Mouse (Mus musculus): ENCODE data around the gene Ubap1. TPM values are rescaled to one million over a fixed set of nuclear protein-coding genes. Genes with fewer than 3 reads are reported as not detected.

Gene Ubap1
- 28.3 and 28.5 TPM in 2 replicates for polyA plus RNA-seq (2016; fragmentation: Nextera tagmentation; extraction: Ambion mirVana)

DNA sequence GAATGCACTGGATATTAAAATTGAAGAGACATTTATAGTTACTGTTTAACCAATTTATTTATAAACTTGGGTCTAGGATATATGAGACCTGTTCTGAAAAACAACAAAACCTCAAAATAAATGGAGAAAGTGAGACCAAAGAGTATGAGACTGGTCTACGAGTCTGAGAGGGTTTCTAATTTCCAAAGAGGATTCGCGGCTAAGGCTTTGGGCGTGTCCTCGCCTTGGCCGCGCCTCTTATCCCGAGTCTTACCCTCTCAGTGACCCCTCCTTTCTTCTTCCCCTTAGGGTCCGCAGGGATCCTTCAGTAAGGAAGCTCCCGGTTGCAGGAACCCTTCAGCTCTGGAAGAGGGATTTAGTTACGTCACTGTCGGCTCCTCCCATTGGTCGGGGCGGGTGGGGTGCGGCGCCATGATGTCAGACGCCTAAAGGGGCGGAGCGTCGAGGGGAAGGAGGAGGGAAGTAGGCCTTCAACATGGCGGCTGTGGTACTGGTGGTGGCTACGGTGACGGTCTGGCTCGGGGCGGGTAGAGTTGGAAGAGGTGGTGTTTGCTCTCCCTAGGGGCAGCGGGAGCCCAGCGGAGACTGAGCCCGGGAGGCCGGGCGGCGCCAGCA, at the start of gene Ubap1:
Gene Ubap1 (plus strand): TSS at position 413 of the 615 bp plus-strand sequence.
- under 1% methylated on average over 30 of the region's 31 CpGs for WGBS (ENCODE audit: insufficient replicate concordance)
- peak; percentile 91 for ATAC-seq
- peak within 1 kb of the TSS; percentile 91 for H3K4me3 ChIP-seq

DNA sequence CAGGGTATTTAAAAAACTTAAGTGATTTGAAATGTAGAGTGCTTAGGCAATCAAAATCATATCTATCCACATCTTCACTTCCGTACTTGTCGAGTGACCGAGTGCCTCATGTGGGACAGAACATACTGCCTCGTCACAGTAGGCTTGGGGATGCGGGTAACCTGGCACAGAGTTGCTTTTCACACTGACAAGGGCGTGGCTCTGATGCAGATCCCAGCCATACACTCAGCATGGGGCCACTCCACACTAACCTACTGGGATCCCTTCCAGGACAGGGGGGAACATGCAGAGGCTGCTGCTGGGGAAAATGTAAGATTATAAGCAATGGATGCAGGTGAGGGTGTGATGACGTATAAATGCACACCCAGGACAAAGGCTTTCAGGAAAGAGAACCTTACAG, 45.1 kb upstream of the Ubap1 start:
- no peak overlapping the region for H3K4me2 ChIP-seq
- H3K9ac ChIP-seq: no peak overlapping the region
- H3K4me3 ChIP-seq: no peak overlapping the region
- no peak overlapping the region; the same call in 1 of the 2 replicates for H3K27ac ChIP-seq
- H3K27me3 ChIP-seq (replicated peaks): no peaks in the 10 kb centered on the region
- H3K36me3 ChIP-seq: peaks cover 98% of the 10 kb centered on the region
- H3K9me3 ChIP-seq (replicated peaks): no peaks in the 10 kb centered on the region
- H3K4me1 ChIP-seq: peaks cover 44% of the 10 kb centered on the region
- peak; percentile 48; the same call in 1 of the 2 replicates for ATAC-seq
- WGBS (ENCODE audit: insufficient replicate concordance): 86% methylated on average over 7 of the region's 7 CpGs

More for the DNA sequence above, at the start of gene Ubap1:
- H3K4me2 ChIP-seq: peak within 1 kb of the TSS; percentile 82
- H3K4me1 ChIP-seq: peaks cover 44% of the 10 kb centered on the region
- H3K27me3 ChIP-seq (replicated peaks): no peaks in the 10 kb centered on the region
- peak within 1 kb of the TSS; percentile 88 for H3K27ac ChIP-seq
- H3K9me3 ChIP-seq (replicated peaks): no peaks in the 10 kb centered on the region
- peaks cover 8% of the 10 kb centered on the region for H3K36me3 ChIP-seq
- H3K9ac ChIP-seq: peak within 1 kb of the TSS; percentile 96

DNA sequence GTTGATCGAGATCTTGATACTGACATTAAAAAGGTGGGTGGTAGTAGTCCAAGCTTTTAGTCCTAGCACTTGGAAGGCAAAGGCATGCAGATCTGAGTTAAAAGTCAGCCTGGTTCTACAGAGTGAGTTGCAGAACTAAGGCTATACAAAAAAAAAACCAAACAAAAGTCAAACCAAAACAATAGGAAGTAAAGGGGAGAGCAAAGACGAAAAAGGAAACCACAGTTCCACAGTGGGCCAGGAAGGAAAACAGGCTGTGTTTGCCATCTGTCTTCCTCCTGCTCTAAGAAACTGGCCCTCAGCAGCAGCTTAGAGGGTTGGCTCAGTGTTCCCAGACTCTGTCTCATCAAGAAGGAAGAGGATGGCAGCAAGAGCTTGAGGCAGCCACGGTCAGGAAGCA, 44.5 kb upstream of the Ubap1 start:
- Histone ChIP-seq H3K4me3 (no peak overlapping the region), H3K4me1 (peaks cover 44% of the 10 kb centered on the region), H3K36me3 (peaks cover 98% of the 10 kb centered on the region), H3K4me2 (0 out of 2 replicates have a peak overlapping the region, but pooled peaks have one; percentile 16), H3K27me3 (replicated peaks) (no peaks in the 10 kb centered on the region), H3K9ac (no peak overlapping the region), H3K27ac (peak overlapping the region; percentile 39; the same call in 1 of the 2 replicates), H3K9me3 (replicated peaks) (no peaks in the 10 kb centered on the region)
- WGBS (ENCODE audit: insufficient replicate concordance): 30% methylated on average over 3 of the region's 3 CpGs
- no peak for ATAC-seq

DNA sequence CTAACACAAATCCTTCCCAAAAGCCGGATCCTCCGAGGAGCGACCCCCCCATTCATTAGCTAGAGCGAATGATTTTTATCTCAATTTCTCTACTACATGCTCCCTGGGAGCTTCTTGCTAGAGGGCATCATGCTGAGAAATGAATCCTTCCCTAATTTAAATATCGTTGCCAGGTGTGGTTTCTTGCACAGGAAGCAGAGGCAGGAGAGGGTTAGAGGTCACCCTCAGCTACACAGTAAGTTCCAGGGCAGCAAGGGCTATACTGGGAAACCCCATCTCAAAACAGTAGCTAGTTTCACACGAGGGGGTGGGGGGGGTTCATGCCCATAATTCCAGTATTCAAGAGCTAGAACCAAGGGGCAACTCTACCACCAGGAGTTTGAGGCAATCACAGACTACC, 41.4 kb upstream of the Ubap1 start:
- H3K4me1 ChIP-seq: peaks cover 59% of the 10 kb centered on the region

DNA sequence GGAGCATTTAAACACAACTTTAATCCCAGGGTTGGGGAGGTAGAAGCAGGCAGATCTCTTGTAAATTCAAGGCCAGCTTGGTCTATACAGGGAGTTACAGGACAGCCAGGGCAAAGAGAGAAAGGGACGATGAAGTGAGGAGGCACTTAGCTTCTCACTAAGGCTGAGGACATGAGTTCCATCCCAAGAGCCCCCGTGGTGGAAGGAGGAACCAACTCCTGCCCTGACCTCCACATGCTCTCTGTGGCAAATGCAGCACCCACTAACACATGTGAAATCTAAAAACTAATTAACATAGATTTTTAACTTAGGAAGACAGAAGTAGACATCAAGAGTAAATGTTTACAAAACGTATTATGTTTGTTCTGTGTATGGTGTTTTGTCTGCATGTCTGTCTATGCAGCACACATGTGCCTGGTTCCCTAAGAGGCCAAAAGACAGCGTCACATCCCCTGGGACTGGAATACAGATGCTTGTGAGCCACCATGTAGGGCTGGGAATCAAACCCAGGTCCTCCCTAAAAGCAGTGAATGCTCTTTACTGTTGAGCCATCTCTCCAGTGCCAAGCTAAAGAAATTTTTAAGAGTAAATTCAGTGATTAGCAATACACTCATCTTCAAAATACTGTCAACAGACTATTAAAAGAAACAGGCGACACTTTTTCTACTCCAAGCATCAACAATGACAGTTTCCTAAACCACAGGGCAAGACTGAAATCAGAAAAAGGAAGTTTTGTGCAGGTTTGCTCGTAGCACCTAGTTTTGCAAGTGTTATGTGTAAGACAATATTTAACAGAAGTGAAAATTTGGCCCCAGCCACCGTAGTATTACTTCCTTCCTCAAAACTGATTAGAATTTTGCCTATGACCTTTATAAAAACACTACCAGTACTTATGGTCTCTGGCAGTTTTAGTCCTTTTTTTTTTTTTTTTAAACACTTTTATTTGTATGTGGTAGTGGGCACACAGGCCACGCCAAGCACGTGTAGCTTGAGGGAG, 37.9 kb upstream of the Ubap1 start:
- 66% methylated on average over 9 of the region's 9 CpGs for WGBS (ENCODE audit: insufficient replicate concordance)
- Histone ChIP-seq H3K4me2 (peak overlapping the region; percentile 88; the same call in 1 of the 2 replicates), H3K9me3 (replicated peaks) (no peaks in the 10 kb centered on the region), H3K4me3 (no peak overlapping the region), H3K27me3 (replicated peaks) (no peaks in the 10 kb centered on the region), H3K36me3 (peaks cover 74% of the 10 kb centered on the region), H3K9ac (no peak overlapping the region), H3K4me1 (peaks cover 58% of the 10 kb centered on the region), H3K27ac (no peak overlapping the region)
- ATAC-seq: no peak

More for the DNA sequence above, 41.4 kb upstream of the Ubap1 start:
- no peaks in the 10 kb centered on the region for H3K27me3 ChIP-seq (replicated peaks)
- no peak overlapping the region for H3K4me3 ChIP-seq
- H3K27ac ChIP-seq: no peak overlapping the region
- no peaks in the 10 kb centered on the region for H3K9me3 ChIP-seq (replicated peaks)
- ATAC-seq: no peak
- H3K9ac ChIP-seq: 0 out of 2 replicates have a peak overlapping the region, but pooled peaks have one; percentile 3
- H3K4me2 ChIP-seq: no peak overlapping the region
- WGBS (ENCODE audit: insufficient replicate concordance): 71% methylated on average over 6 of the region's 6 CpGs
- peaks cover 98% of the 10 kb centered on the region for H3K36me3 ChIP-seq

DNA sequence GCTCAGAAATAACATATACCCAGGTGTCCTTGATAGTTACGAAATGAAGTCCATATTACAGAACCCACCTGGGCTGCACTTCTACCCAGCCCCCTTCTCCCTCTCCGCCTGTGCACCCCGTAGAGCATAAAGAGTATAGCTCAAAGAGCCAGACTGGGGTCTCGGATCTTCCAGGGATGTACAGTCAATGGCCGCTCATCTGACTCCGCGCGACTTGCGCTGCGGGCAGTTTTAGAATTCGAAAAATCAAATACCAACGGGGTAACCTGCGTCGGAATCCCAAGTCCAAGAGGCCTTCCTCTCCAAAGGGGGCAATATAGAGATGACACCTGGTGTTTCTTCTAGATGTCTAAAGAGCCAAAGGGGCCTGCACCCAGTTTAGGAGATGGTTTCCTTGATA, 35.1 kb upstream of the Ubap1 start:
- WGBS (ENCODE audit: insufficient replicate concordance): 12% methylated on average over 14 of the region's 14 CpGs
- ATAC-seq: peak; percentile 14; the same call in 1 of the 2 replicates
- H3K4me2 ChIP-seq: peak overlapping the region; percentile 88
- H3K36me3 ChIP-seq: peaks cover 45% of the 10 kb centered on the region
- H3K9me3 ChIP-seq (replicated peaks): no peaks in the 10 kb centered on the region
- H3K4me1 ChIP-seq: peaks cover 43% of the 10 kb centered on the region
- H3K27me3 ChIP-seq (replicated peaks): no peaks in the 10 kb centered on the region
- peak overlapping the region; percentile 99 for H3K9ac ChIP-seq
- peak overlapping the region; percentile 99 for H3K27ac ChIP-seq
- peak overlapping the region; percentile 100 for H3K4me3 ChIP-seq

DNA sequence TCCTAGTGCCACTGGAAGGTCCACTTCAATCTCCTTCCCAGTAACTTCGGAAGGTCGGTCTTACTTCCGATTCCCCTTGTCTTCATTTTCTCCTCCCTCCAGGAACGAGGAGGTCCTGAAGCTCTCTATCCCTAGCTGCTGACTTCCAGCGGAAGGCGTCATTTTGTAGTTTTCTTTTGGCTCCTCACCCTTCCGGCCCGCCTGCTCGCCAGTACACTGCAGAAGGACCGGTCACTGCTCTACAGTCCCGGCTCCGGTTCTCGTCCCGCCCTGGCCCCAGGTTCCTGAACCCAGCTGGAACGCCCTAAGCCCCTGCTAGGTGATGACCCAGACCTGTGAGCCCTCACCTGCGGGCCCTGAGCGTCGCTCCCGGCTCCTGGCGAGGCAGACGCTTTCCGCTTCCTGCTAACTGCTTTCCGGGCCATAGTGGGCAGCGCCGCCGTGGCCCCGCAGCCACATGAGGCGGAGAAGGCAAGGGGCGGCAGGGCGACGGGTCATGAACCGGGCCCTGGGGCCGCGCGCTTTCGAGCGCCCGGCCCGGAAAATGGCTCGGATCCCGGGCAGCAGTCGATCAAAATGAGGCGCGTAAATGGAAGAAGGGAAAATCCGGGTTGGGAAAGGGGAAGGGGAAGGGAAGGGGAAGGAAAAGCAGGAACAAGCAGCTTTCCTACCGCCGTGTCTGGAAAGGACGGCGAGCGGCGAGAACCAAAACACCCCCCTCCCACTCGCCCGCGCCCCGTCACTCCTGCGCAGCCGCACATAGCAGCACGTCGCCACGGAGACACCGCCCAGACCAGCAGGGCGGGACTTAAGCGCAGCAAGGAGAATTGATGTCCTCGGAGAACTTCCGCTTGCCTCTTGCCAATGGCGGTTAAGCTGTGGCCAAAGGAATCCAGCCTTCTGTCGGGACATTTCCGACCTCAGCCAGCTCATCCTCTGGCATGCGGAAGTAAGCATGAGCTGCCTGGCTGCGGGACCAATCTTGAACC, 34.4 kb upstream of the Ubap1 start, which contains the start of gene Dcaf12:
Gene Dcaf12 (minus strand): TSS at position 749 of the 989 bp plus-strand sequence.
- Histone ChIP-seq H3K27me3 (replicated peaks) (no peaks in the 10 kb centered on the region), H3K4me2 (peak within 1 kb of the TSS; percentile 88), H3K27ac (peak within 1 kb of the TSS; percentile 99), H3K4me3 (peak within 1 kb of the TSS; percentile 100), H3K4me1 (peaks cover 43% of the 10 kb centered on the region), H3K9ac (peak within 1 kb of the TSS; percentile 99), H3K36me3 (peaks cover 38% of the 10 kb centered on the region), H3K9me3 (replicated peaks) (no peaks in the 10 kb centered on the region)
- peak; percentile 94 for ATAC-seq
- WGBS (ENCODE audit: insufficient replicate concordance): under 1% methylated on average over 70 of the region's 70 CpGs

DNA sequence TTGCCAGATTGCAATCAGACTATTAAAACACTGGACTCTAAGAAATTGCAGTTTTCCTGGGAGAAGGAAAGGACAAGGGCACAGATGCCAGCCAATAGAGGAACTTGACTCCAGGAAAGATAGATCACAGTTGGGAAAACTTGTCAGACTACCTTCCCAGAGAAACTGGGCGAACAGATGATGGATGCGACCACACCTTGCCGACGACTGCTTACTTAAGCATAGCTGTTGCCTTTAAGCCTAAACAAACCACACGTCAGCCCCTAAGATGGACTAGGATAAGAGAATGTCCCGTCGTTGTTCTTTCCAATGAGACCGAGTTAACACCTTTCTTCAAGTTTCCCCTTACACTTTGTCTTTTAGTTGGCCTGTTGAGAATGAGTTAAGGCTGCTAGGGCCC, 33.6 kb upstream of the Ubap1 start:
- Histone ChIP-seq H3K4me2 (peak overlapping the region; percentile 88), H3K9ac (peak overlapping the region; percentile 99), H3K36me3 (peaks cover 31% of the 10 kb centered on the region), H3K27me3 (replicated peaks) (no peaks in the 10 kb centered on the region), H3K4me3 (peak overlapping the region; percentile 100), H3K4me1 (peaks cover 43% of the 10 kb centered on the region), H3K27ac (peak overlapping the region; percentile 99), H3K9me3 (replicated peaks) (no peaks in the 10 kb centered on the region)
- WGBS (ENCODE audit: insufficient replicate concordance): 44% methylated on average over 8 of the region's 8 CpGs
- no peak for ATAC-seq

DNA sequence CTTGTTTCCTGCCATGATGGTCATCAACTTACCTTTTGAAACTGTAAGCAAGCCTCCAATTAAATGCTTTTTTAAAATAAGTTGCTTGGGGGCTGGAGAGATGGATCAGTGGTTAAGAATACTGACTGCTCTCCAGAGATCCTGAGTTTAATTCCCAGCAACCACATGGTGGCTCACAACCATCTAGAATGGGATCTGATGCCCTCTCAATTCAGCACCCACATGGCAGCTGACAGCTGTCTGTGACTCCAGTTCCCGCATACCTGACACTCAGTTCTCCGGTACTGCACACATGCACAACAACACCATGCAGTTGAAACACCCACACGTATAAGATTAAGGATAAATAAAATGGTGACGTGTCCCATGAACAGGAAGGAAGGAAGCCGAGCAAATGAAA, 30.5 kb upstream of the Ubap1 start:
- Histone ChIP-seq H3K9ac (no peak overlapping the region), H3K36me3 (no peaks in the 10 kb centered on the region; the same call in 1 of the 2 replicates), H3K27ac (no peak overlapping the region), H3K4me1 (peaks cover 18% of the 10 kb centered on the region), H3K4me2 (no peak overlapping the region), H3K9me3 (replicated peaks) (no peaks in the 10 kb centered on the region), H3K27me3 (replicated peaks) (no peaks in the 10 kb centered on the region), H3K4me3 (no peak overlapping the region)
- ATAC-seq: no peak
- 71% methylated on average over 5 of the region's 5 CpGs for WGBS (ENCODE audit: insufficient replicate concordance)

DNA sequence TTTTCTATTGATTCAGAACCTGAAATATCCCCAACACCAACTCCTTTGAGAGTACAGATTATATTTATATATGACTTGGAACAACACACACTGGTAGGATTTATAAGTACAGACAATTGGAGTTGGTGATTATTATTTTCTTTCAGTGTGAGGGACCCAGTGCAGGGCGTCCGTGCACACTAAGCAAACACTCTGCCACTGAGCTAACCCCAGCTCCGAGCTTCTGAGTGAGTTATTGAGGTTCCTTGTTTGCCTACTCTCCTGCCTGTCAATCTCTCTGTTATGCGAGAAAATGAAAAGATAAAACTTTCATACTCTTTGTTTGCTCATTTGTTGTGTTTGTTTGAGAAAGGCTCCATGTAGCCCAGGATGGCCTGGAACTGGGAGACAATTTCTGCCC, 27.8 kb upstream of the Ubap1 start:
- Histone ChIP-seq H3K4me3 (no peak overlapping the region), H3K4me1 (0 out of 2 replicates have a peak, but pooled peaks cover 5% of the 10 kb centered on the region), H3K36me3 (no peaks in the 10 kb centered on the region), H3K27me3 (replicated peaks) (no peaks in the 10 kb centered on the region), H3K4me2 (no peak overlapping the region), H3K27ac (no peak overlapping the region), H3K9ac (no peak overlapping the region), H3K9me3 (replicated peaks) (no peaks in the 10 kb centered on the region)
- ATAC-seq: no peak
- 50% methylated on average over 4 of the region's 4 CpGs for WGBS (ENCODE audit: insufficient replicate concordance)

DNA sequence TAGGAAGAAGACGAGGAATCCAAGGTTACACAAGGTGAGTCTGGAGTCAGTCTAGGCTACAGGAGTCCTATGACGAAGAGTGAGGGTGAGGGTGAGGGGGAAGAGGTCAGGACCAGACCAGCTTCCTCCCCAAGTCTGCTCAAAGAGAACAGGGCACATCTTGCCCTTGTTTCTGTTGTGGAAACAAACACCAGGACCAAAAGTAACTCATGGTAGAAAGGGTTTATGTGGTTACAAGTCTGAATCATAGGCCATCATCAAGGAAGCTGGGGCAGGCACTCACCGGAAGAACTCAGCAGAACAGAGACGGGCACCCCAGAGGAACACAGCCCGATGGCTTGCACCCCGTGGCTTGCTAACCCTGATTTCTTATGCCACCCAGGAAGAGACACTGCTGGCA, 21.9 kb upstream of the Ubap1 start:
- Histone ChIP-seq H3K4me1 (peaks cover 35% of the 10 kb centered on the region), H3K4me2 (no peak overlapping the region), H3K9ac (no peak overlapping the region), H3K9me3 (replicated peaks) (no peaks in the 10 kb centered on the region), H3K27ac (no peak overlapping the region), H3K4me3 (no peak overlapping the region), H3K27me3 (replicated peaks) (no peaks in the 10 kb centered on the region), H3K36me3 (no peaks in the 10 kb centered on the region)
- WGBS (ENCODE audit: insufficient replicate concordance): 75% methylated on average over 6 of the region's 6 CpGs
- no peak for ATAC-seq

Measured in liver, embryonic 12.5 days (tissue).